Mouse (Mus musculus) cerebellum, postnatal 14 days (tissue): ENCODE data around the gene Gpm6b.
A peak's percentile ranks its signal among the peaks of the same experiment; 100 is the strongest.

ENCODE experiments used
- DNase-seq, 2 experiments: peaks; one replicate each; pipeline ENCODE4 v3.0.0; 2021; ENCODE audit warnings: mixed read lengths in 2 of 2

The Gpm6b gene

GRCm38 (mm10) chrX:166307437-166308222 lies 68.9 kb downstream of the Gpm6b start:
- DNase-seq: peak; percentile 22 to 39

- peak; percentile 28 to 43 for DNase-seq
These were observed 70.1 kb downstream of the Gpm6b start for GRCm38 (mm10) chrX:166308798-166309197.

GRCm38 (mm10) chrX:166315251-166315650 lies 76.5 kb downstream of the Gpm6b start:
- DNase-seq: no peak

GRCm38 (mm10) chrX:166316552-166317375 lies 78.1 kb downstream of the Gpm6b start:
- peak in 1 of 2 experiments; percentile 12 for DNase-seq

- no peak for DNase-seq
These were observed 78.6 kb downstream of the Gpm6b start for GRCm38 (mm10) chrX:166317376-166317679.

- no peak for DNase-seq
These were observed 84.5 kb downstream of the Gpm6b start for GRCm38 (mm10) chrX:166323226-166323625.

GRCm38 (mm10) chrX:166327621-166328020 lies 88.9 kb downstream of the Gpm6b start:
- no peak for DNase-seq

GRCm38 (mm10) chrX:166328219-166328901 lies 89.6 kb downstream of the Gpm6b start:
- no peak for DNase-seq

- DNase-seq: peak; percentile 49 to 67
These were observed 90.3 kb downstream of the Gpm6b start for GRCm38 (mm10) chrX:166328904-166329451.

GRCm38 (mm10) chrX:166334516-166335136 lies 95.9 kb downstream of the Gpm6b start:
- peak in 1 of 2 experiments; percentile 27 for DNase-seq

- DNase-seq: no peak
These were observed 99.6 kb downstream of the Gpm6b start for GRCm38 (mm10) chrX:166338353-166338752.

- peak in 1 of 2 experiments; percentile 44 for DNase-seq
These were observed 100.2 kb downstream of the Gpm6b start for GRCm38 (mm10) chrX:166338784-166339520.

GRCm38 (mm10) chrX:166339911-166340310 lies 101.2 kb downstream of the Gpm6b start:
- DNase-seq: peak in 1 of 2 experiments; percentile 54

GRCm38 (mm10) chrX:166341795-166342194 lies 103.1 kb downstream of the Gpm6b start:
- no peak for DNase-seq

- peak; percentile 67 to 72 for DNase-seq
These were observed 105.7 kb downstream of the Gpm6b start for GRCm38 (mm10) chrX:166344228-166345015.

GRCm38 (mm10) chrX:166348086-166348485 lies 109.4 kb downstream of the Gpm6b start:
- no peak for DNase-seq

- DNase-seq: peak in 1 of 2 experiments; percentile 37
These were observed 109.9 kb downstream of the Gpm6b start for GRCm38 (mm10) chrX:166348634-166349033.

- peak; percentile 77 to 80 for DNase-seq
These were observed 113.1 kb downstream of the Gpm6b start for GRCm38 (mm10) chrX:166351790-166352189.

- peak; percentile 26 to 57 for DNase-seq
These were observed 114.7 kb downstream of the Gpm6b start for GRCm38 (mm10) chrX:166353412-166353811.

GRCm38 (mm10) chrX:166354913-166355312 lies 116.2 kb downstream of the Gpm6b start:
- no peak for DNase-seq

- no peak for DNase-seq
These were observed 117.6 kb downstream of the Gpm6b start for GRCm38 (mm10) chrX:166356276-166356675.
